In genomic region chr7:45869107-45869670, GRCm38 (mm10) we compare ENCODE assay signal across 9 mouse cellular contexts. TPM values are rescaled to one million over a fixed set of nuclear protein-coding genes. Genes with fewer than 3 reads are reported as not detected.
A peak's percentile ranks its signal among the peaks of the same experiment; 100 is the strongest.
DNase-seq lines count a peak whose midpoint lies in the region; ATAC-seq and TF ChIP-seq lines count a peak whose summit lies in the region.
"Had no signal": no experiment of that assay in that cellular context is flagged by ENCODE, and none has a peak within 500 bp of the region (broad histone marks: within the 10 kb centered on the region; RNA-seq: fewer than 3 reads in every experiment).

No protein-coding gene starts in this region.

- WGBS in cerebellum, adult 2 months, result 26% methylated on average over 8 of the region's 8 CpGs
- 28% methylated on average over 8 of the region's 8 CpGs for WGBS in lung, embryonic 16.5 days
- WGBS in limb, embryonic 12.5 days, result 9% methylated on average over 8 of the region's 8 CpGs
- WGBS in stomach, postnatal 0 days, result 33% methylated on average over 8 of the region's 8 CpGs

- intact Hi-C loops in left cerebral cortex, postnatal 14 days (cut with DNase I), result no loop called here

- peak overlapping the region; percentile 27 for H3K4me3 ChIP-seq in cerebellum, adult 2 months (replicated peaks; ENCODE audit: insufficient read depth, low read depth, low read length)
- H3K4me3 ChIP-seq in lung, embryonic 16.5 days (ENCODE audit: low read length), result no peak overlapping the region; the same call in 1 of the 2 replicates
- peak overlapping the region; percentile 34 for H3K4me3 ChIP-seq in limb, embryonic 12.5 days (replicated peaks)
- H3K4me3 ChIP-seq in stomach, postnatal 0 days (ENCODE audit: low read depth, low read length), result no peak overlapping the region

- TF ChIP-seq EP300 in stomach, postnatal 0 days (optimal IDR thresholded peaks at IDR 0.05), result no peak

- peak overlapping the region; percentile 43; the same call in 1 of the 2 replicates for H3K9ac ChIP-seq in lung, embryonic 16.5 days (ENCODE audit: low read length)
- H3K9ac ChIP-seq in limb, embryonic 12.5 days (replicated peaks), result peak overlapping the region; percentile 38
- peak overlapping the region; percentile 41; the same call in 1 of the 2 replicates for H3K9ac ChIP-seq in stomach, postnatal 0 days (ENCODE audit: low read length)

- ATAC-seq in lung, embryonic 16.5 days (ENCODE audit: low read depth), result no peak
- ATAC-seq in limb, embryonic 12.5 days (ENCODE audit: insufficient number of reproducible peaks, insufficient read depth, low FRiP score, low TSS enrichment, low read depth), result no peak
- no peak for ATAC-seq in stomach, postnatal 0 days (ENCODE audit: low FRiP score, low TSS enrichment)

- H3K4me2 ChIP-seq in lung, embryonic 16.5 days (ENCODE audit: low read depth, low read length), result peak overlapping the region; percentile 29
- H3K4me2 ChIP-seq in limb, embryonic 12.5 days, result peak overlapping the region; percentile 65
- peak overlapping the region; percentile 36 for H3K4me2 ChIP-seq in stomach, postnatal 0 days (replicated peaks; ENCODE audit: low read depth)

- H3K27ac ChIP-seq in cerebellum, adult 2 months (ENCODE audit: insufficient read depth, low read length), result no peak overlapping the region
- no peak overlapping the region for H3K27ac ChIP-seq in lung, embryonic 16.5 days (ENCODE audit: low read length)
- no peak overlapping the region for H3K27ac ChIP-seq in limb, embryonic 12.5 days
- H3K27ac ChIP-seq in stomach, postnatal 0 days (replicated peaks), result no peak overlapping the region

- peaks cover 9% of the 10 kb centered on the region; the same call in 1 of the 2 replicates for H3K4me1 ChIP-seq in cerebellum, adult 2 months (ENCODE audit: control insufficient read depth, insufficient read depth, low read length)
- peaks cover 25% of the 10 kb centered on the region for H3K4me1 ChIP-seq in lung, embryonic 16.5 days (replicated peaks; ENCODE audit: control insufficient read depth, insufficient read depth, low read length)
- peaks cover 48% of the 10 kb centered on the region for H3K4me1 ChIP-seq in limb, embryonic 12.5 days (replicated peaks)
- H3K4me1 ChIP-seq in stomach, postnatal 0 days (replicated peaks; ENCODE audit: control insufficient read depth, insufficient read depth), result peaks cover under 1% of the 10 kb centered on the region; the same call in 1 of the 2 replicates

- TF ChIP-seq POLR2A in cerebellum, adult 2 months (IDR thresholded peaks at IDR 0.05; ENCODE audit: borderline replicate concordance, insufficient read depth, low read length), result no peak

- no peaks in the 10 kb centered on the region for H3K9me3 ChIP-seq in lung, embryonic 16.5 days (ENCODE audit: control insufficient read depth, low read length)
- H3K9me3 ChIP-seq in limb, embryonic 12.5 days, result no peaks in the 10 kb centered on the region
- no peaks in the 10 kb centered on the region for H3K9me3 ChIP-seq in stomach, postnatal 0 days (ENCODE audit: control insufficient read depth, low read length)

- DNase-seq in cerebellum, adult 2 months, result no peak
- DNase-seq in cerebellum, adult 8-10 months, result no peak
- DNase-seq in lung, postnatal 4 days, result no peak
- no peak for DNase-seq in stomach, postnatal 0 days (ENCODE audit: low spot score)
- DNase-seq in left cerebral cortex, postnatal 14 days (ENCODE audit: low spot score in 2 of 2), result no peak
- DNase-seq in urinary bladder, adult 2 months (ENCODE audit: low spot score), result no peak

- no peaks in the 10 kb centered on the region; the same call in 1 of the 2 replicates for H3K27me3 ChIP-seq in cerebellum, adult 2 months (ENCODE audit: control insufficient read depth, insufficient read depth, low read length)
- peaks cover 28% of the 10 kb centered on the region for H3K27me3 ChIP-seq in lung, embryonic 16.5 days (ENCODE audit: control insufficient read depth, insufficient read depth, low read depth, low read length)
- H3K27me3 ChIP-seq in limb, embryonic 12.5 days, result peaks cover 61% of the 10 kb centered on the region
- peaks cover 3% of the 10 kb centered on the region; the same call in 1 of the 2 replicates for H3K27me3 ChIP-seq in stomach, postnatal 0 days (ENCODE audit: control insufficient read depth, insufficient read depth, low read length)

- H3K36me3 ChIP-seq in lung, embryonic 16.5 days (ENCODE audit: control insufficient read depth, insufficient read depth, low read length), result no peaks in the 10 kb centered on the region
- peaks cover 4% of the 10 kb centered on the region for H3K36me3 ChIP-seq in limb, embryonic 12.5 days
- H3K36me3 ChIP-seq in stomach, postnatal 0 days (ENCODE audit: control insufficient read depth, insufficient read depth, low read length), result no peaks in the 10 kb centered on the region

- TF ChIP-seq CTCF in cerebellum, adult 2 months (IDR thresholded peaks at IDR 0.05; ENCODE audit: borderline replicate concordance, insufficient read depth, low read depth, low read length), result no peak
- TF ChIP-seq CTCF in stomach, postnatal 0 days (IDR thresholded peaks at IDR 0.05; ENCODE audit: low read depth), result no peak

RNA-seq across cellular contexts. Expression of gene Kdelr1, which starts 3.4 kb away (rescaled TPM):
- polyA plus RNA-seq in cerebellum, adult 2 months (2012; rRNA removed), result 99.9 and 106 TPM in 2 replicates
- polyA plus RNA-seq in lung, embryonic 16.5 days (2015; fragmentation: Nextera tagmentation; extraction: Ambion mirVana), result 76.6 and 76.7 TPM in 2 replicates
- polyA plus RNA-seq in limb, embryonic 12.5 days (2016; fragmentation: Nextera tagmentation; extraction: Ambion mirVana), result 50.0 and 65.6 TPM in 2 replicates
- 49.8 and 54.6 TPM in 2 replicates for polyA plus RNA-seq in stomach, postnatal 0 days (2015; fragmentation: Nextera tagmentation; extraction: Ambion mirVana)
- total RNA-seq in left cerebral cortex, postnatal 14 days (2021), result 10 to 100 TPM; 87.1 to 98.6 TPM
- polyA plus RNA-seq in urinary bladder, adult 2 months (2012; rRNA removed), result 221 and 243 TPM in 2 replicates

RNA-seq across cellular contexts. Expression of gene Grin2d, which starts 9.0 kb away (rescaled TPM):
- 14.9 and 16.4 TPM in 2 replicates for polyA plus RNA-seq in cerebellum, adult 2 months (2012; rRNA removed)
- 0.34 and 0.40 TPM in 2 replicates for polyA plus RNA-seq in lung, embryonic 16.5 days (2015; fragmentation: Nextera tagmentation; extraction: Ambion mirVana)
- polyA plus RNA-seq in limb, embryonic 12.5 days (2016; fragmentation: Nextera tagmentation; extraction: Ambion mirVana), result 0.35 and 0.37 TPM in 2 replicates
- polyA plus RNA-seq in stomach, postnatal 0 days (2015; fragmentation: Nextera tagmentation; extraction: Ambion mirVana), result 0.35 and 0.38 TPM in 2 replicates
- 10 to 100 TPM; 21.2 to 22.3 TPM for total RNA-seq in left cerebral cortex, postnatal 14 days (2021)
- 1.6 and 2.4 TPM in 2 replicates for polyA plus RNA-seq in urinary bladder, adult 2 months (2012; rRNA removed)

RNA-seq across cellular contexts. Expression of gene Syngr4, which starts 27.3 kb away (rescaled TPM):
- not detected in 2 replicates for polyA plus RNA-seq in cerebellum, adult 2 months (2012; rRNA removed)
- polyA plus RNA-seq in lung, embryonic 16.5 days (2015; fragmentation: Nextera tagmentation; extraction: Ambion mirVana), result 0.26 and 1.9 TPM in 2 replicates
- polyA plus RNA-seq in limb, embryonic 12.5 days (2016; fragmentation: Nextera tagmentation; extraction: Ambion mirVana), result 0.41 and 0.65 TPM in 2 replicates
- polyA plus RNA-seq in stomach, postnatal 0 days (2015; fragmentation: Nextera tagmentation; extraction: Ambion mirVana), result 0.46 and 0.79 TPM in 2 replicates
- total RNA-seq in left cerebral cortex, postnatal 14 days (2021), result under 1 TPM; 0.36 to 0.53 TPM
- 0.10 TPM in 1 of 2 replicates, not detected in the other for polyA plus RNA-seq in urinary bladder, adult 2 months (2012; rRNA removed)
- total RNA-seq: layer of hippocampus, postnatal 25 days had no signal

RNA-seq across cellular contexts. Expression of gene Tmem143, which starts 27.6 kb away (rescaled TPM):
- 42.0 and 46.5 TPM in 2 replicates for polyA plus RNA-seq in cerebellum, adult 2 months (2012; rRNA removed)
- polyA plus RNA-seq in lung, embryonic 16.5 days (2015; fragmentation: Nextera tagmentation; extraction: Ambion mirVana), result 4.6 and 5.6 TPM in 2 replicates
- polyA plus RNA-seq in limb, embryonic 12.5 days (2016; fragmentation: Nextera tagmentation; extraction: Ambion mirVana), result 5.0 and 6.0 TPM in 2 replicates
- polyA plus RNA-seq in stomach, postnatal 0 days (2015; fragmentation: Nextera tagmentation; extraction: Ambion mirVana), result 3.1 and 3.2 TPM in 2 replicates
- 10 to 100 TPM; 22.1 to 25.7 TPM for total RNA-seq in left cerebral cortex, postnatal 14 days (2021)
- polyA plus RNA-seq in urinary bladder, adult 2 months (2012; rRNA removed), result 23.7 and 24.3 TPM in 2 replicates

RNA-seq across cellular contexts. Expression of gene Grwd1, which starts 38.4 kb away (rescaled TPM):
- polyA plus RNA-seq in cerebellum, adult 2 months (2012; rRNA removed), result 14.9 and 15.5 TPM in 2 replicates
- polyA plus RNA-seq in lung, embryonic 16.5 days (2015; fragmentation: Nextera tagmentation; extraction: Ambion mirVana), result 50.0 and 51.4 TPM in 2 replicates
- polyA plus RNA-seq in limb, embryonic 12.5 days (2016; fragmentation: Nextera tagmentation; extraction: Ambion mirVana), result 75.4 and 78.0 TPM in 2 replicates
- 25.6 and 25.7 TPM in 2 replicates for polyA plus RNA-seq in stomach, postnatal 0 days (2015; fragmentation: Nextera tagmentation; extraction: Ambion mirVana)
- 10 to 100 TPM; 21.0 to 22.2 TPM for total RNA-seq in left cerebral cortex, postnatal 14 days (2021)
- polyA plus RNA-seq in urinary bladder, adult 2 months (2012; rRNA removed), result 11.7 and 12.2 TPM in 2 replicates

Comparison
In these comparisons a context has a peak if more than half of its experiments do, and no peak if none do; other contexts are left out.
1. H3K4me3 ChIP-seq: peak in cerebellum, adult 2 months (single experiment) and limb, embryonic 12.5 days (single experiment); none in lung, embryonic 16.5 days (single experiment) and stomach, postnatal 0 days (single experiment).
2. Peak in every context shown above with its lines, with median percentiles within 50 percentile points of each other: H3K4me2 ChIP-seq and H3K9ac ChIP-seq.